Mouse (Mus musculus) stomach, embryonic 16.5 days (tissue): ENCODE results near the gene Gpkow. TPM values are rescaled to one million over a fixed set of nuclear protein-coding genes. Genes with fewer than 3 reads are reported as not detected.

Experiments
- ATAC-seq: fragments of 200-750 bp; cut with Nextera tagmentation; 2 replicates; pipeline ENCODE4 v1.8.0; 2017; ENCODE audit warnings: moderate number of reproducible peaks, moderate TSS enrichment; ENCODE audit not compliant: insufficient read depth, low FRiP score
- H3K27ac ChIP-seq: fragments of 300-500 bp; sonication (generic); 2 replicates; pipeline ENCODE4 v1.5.1; 2014; ENCODE audit warnings: low read length
- H3K27me3 ChIP-seq: fragments of 300-500 bp; sonication (generic); 2 replicates; pipeline ENCODE4 v1.6.1; 2014; ENCODE audit warnings: low read length, control low read depth, mixed read lengths; ENCODE audit not compliant: control insufficient read depth, insufficient read depth
- H3K36me3 ChIP-seq: fragments of 300-500 bp; sonication (generic); 2 replicates; pipeline ENCODE4 v1.6.1; 2014; ENCODE audit warnings: low read length; ENCODE audit not compliant: control insufficient read depth, insufficient read depth
- H3K4me1 ChIP-seq: fragments of 300-500 bp; sonication (generic); 2 replicates; pipeline ENCODE4 v1.6.1; 2014; ENCODE audit warnings: low read length, control low read depth, mixed read lengths; ENCODE audit not compliant: control insufficient read depth, insufficient read depth
- H3K4me2 ChIP-seq: fragments of 300-500 bp; sonication (generic); 2 replicates; pipeline ENCODE4 v1.6.1; 2014; ENCODE audit warnings: low read depth, low read length, mixed read lengths
- H3K4me3 ChIP-seq: fragments of 300-500 bp; sonication (generic); replicated peaks from 2 replicates; pipeline ENCODE4 v1.5.1; 2014; ENCODE audit warnings: mild to moderate bottlenecking, low read length
- H3K9ac ChIP-seq: fragments of 300-500 bp; sonication (generic); 2 replicates; pipeline ENCODE4 v1.6.1; 2014; ENCODE audit warnings: low read length
- H3K9me3 ChIP-seq: fragments of 300-500 bp; sonication (generic); replicated peaks from 2 replicates; pipeline ENCODE4 v1.6.1; 2016; ENCODE audit warnings: low read length, control low read depth; ENCODE audit not compliant: control insufficient read depth
- WGBS: fragments of 180-500 bp; shearing (Covaris S2); extraction: QIAGEN DNeasy Blood & Tissue Kit; methylation state at CpG from one replicate; pipeline ENCODE4 v1.1.7; 2014; 5-methylcytosine and 5-hydroxymethylcytosine counted together
- polyA plus RNA-seq: library from polyadenylated mRNA; unstranded; fragments of >200 nt; fragmentation: Nextera tagmentation; extraction: Ambion mirVana; gene quantifications from 2 replicates; pipeline ENCODE4 v1.2.1, GENCODE M21; 2015

The Gpkow gene
- polyA plus RNA-seq, 1 experiment from 2014 or later = 37.9 TPM

GRCm38 (mm10) chrX:7733571-7734156 is 36.7 kb downstream of the Gpkow start:
- no peaks in the 10 kb centered on the region for H3K9me3 ChIP-seq
- H3K36me3 ChIP-seq = no peaks in the 10 kb centered on the region; the same call in 1 of the 2 replicates
- no peak overlapping the region for H3K27ac ChIP-seq
- no peaks in the 10 kb centered on the region for H3K4me1 ChIP-seq
- no peaks in the 10 kb centered on the region for H3K27me3 ChIP-seq
- no peak overlapping the region for H3K4me2 ChIP-seq
- 39% methylated on average over 24 of the region's 26 CpGs for WGBS
- no peak overlapping the region for H3K4me3 ChIP-seq
- ATAC-seq = no peak
- H3K9ac ChIP-seq = no peak overlapping the region

DNA sequence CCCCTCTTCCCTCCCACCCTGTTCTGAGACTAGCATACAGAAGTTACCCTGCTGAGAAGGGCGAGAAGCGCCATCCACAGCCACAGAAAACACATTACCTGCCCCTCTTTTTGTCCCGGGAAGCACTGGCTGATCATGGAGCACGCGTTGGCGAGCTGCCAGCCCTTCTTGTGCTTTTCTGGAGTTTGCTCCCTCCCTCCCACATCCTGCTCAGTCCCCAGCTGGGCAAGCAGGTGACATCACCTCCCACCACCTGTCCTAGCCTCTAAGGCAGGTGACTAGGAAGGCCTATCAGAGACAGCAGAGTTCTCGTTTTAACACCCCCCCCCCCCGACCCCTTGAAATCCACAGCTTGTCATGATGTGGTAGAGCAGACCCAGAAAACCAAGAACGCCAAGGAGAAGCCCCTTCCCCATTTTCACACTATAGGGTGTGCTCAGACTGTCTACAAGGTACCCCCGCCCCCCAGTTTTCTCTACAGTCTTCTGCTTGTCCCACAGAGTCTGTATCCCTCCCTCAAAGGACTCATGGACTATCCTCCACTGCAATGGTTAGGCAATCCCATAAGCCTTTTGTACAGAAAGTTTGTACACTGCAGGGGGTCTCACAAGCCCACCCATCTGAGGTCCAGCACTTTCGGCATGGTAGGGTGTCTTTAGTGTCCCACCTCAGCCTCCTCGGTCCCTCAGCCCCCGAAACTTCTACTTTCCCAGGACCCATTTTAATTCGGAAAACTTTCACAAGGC is 42.6 kb downstream of the Gpkow start:
- no peaks in the 10 kb centered on the region for H3K9me3 ChIP-seq
- no peaks in the 10 kb centered on the region for H3K4me1 ChIP-seq
- peak overlapping the region; percentile 14; the same call in 1 of the 2 replicates for H3K9ac ChIP-seq
- peak; percentile 80 for ATAC-seq
- H3K27ac ChIP-seq = peak overlapping the region; percentile 87
- H3K4me2 ChIP-seq = peak overlapping the region; percentile 29
- 51% methylated on average over 14 of the region's 14 CpGs for WGBS
- no peaks in the 10 kb centered on the region; the same call in 1 of the 2 replicates for H3K36me3 ChIP-seq
- no peaks in the 10 kb centered on the region for H3K27me3 ChIP-seq
- peak overlapping the region; percentile 28 for H3K4me3 ChIP-seq

- no peaks in the 10 kb centered on the region for H3K4me1 ChIP-seq
- no peaks in the 10 kb centered on the region for H3K9me3 ChIP-seq
- ATAC-seq = peak; percentile 78
- H3K4me2 ChIP-seq = peak overlapping the region; percentile 29
- H3K9ac ChIP-seq = peak overlapping the region; percentile 7; the same call in 1 of the 2 replicates
- peak overlapping the region; percentile 87 for H3K27ac ChIP-seq
- H3K27me3 ChIP-seq = no peaks in the 10 kb centered on the region
- no peaks in the 10 kb centered on the region; the same call in 1 of the 2 replicates for H3K36me3 ChIP-seq
- H3K4me3 ChIP-seq = peak overlapping the region; percentile 33
- 43% methylated on average over 10 of the region's 10 CpGs for WGBS
These were observed 43.3 kb downstream of the Gpkow start for GRCm38 (mm10) chrX:7740082-7740819.

GRCm38 (mm10) chrX:7741103-7741502 is 44.2 kb downstream of the Gpkow start:
- Histone ChIP-seq H3K9me3 (no peaks in the 10 kb centered on the region), H3K36me3 (no peaks in the 10 kb centered on the region), H3K4me3 (peak overlapping the region; percentile 33), H3K4me2 (peak overlapping the region; percentile 27), H3K27me3 (no peaks in the 10 kb centered on the region), H3K4me1 (no peaks in the 10 kb centered on the region), H3K27ac (peak overlapping the region; percentile 87), H3K9ac (peak overlapping the region; percentile 7; the same call in 1 of the 2 replicates)
- WGBS = 57% methylated on average over 5 of the region's 5 CpGs
- ATAC-seq = peak; percentile 38; the same call in 1 of the 2 replicates

DNA sequence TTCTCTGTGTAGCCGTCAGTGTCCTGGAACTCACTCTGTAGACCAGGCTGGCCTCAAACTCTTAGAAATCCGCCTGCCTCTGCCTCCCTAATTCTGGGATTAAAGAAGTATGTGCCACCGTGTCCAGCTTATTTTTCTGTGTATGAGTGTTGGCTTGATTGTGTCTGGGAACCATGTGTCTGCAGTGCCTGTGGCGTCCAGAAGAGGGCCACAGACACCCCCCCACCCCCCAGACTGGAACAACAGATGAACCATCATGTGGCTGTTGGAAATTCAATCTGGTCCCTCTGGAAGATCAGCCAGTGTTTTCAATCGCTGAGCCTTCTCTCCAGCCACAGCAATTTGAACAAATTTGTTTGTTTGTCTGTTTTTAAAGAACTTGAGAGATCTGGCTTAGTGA is 46.5 kb downstream of the Gpkow start:
- no peak overlapping the region for H3K9ac ChIP-seq
- H3K27me3 ChIP-seq = no peaks in the 10 kb centered on the region
- H3K9me3 ChIP-seq = no peaks in the 10 kb centered on the region
- H3K36me3 ChIP-seq = no peaks in the 10 kb centered on the region
- no peak overlapping the region for H3K4me2 ChIP-seq
- H3K27ac ChIP-seq = no peak overlapping the region
- H3K4me3 ChIP-seq = no peak overlapping the region
- no peak for ATAC-seq
- WGBS = 47% methylated on average over 5 of the region's 5 CpGs
- H3K4me1 ChIP-seq = no peaks in the 10 kb centered on the region

- Histone ChIP-seq H3K4me1 (no peaks in the 10 kb centered on the region; the same call in 1 of the 2 replicates), H3K4me3 (no peak overlapping the region), H3K27me3 (no peaks in the 10 kb centered on the region), H3K27ac (no peak overlapping the region), H3K4me2 (no peak overlapping the region), H3K9ac (no peak overlapping the region), H3K36me3 (no peaks in the 10 kb centered on the region), H3K9me3 (no peaks in the 10 kb centered on the region)
- ATAC-seq = no peak
- 58% methylated on average over 1 of the region's 1 CpGs for WGBS
These were observed 48.0 kb downstream of the Gpkow start for GRCm38 (mm10) chrX:7744940-7745339.

DNA sequence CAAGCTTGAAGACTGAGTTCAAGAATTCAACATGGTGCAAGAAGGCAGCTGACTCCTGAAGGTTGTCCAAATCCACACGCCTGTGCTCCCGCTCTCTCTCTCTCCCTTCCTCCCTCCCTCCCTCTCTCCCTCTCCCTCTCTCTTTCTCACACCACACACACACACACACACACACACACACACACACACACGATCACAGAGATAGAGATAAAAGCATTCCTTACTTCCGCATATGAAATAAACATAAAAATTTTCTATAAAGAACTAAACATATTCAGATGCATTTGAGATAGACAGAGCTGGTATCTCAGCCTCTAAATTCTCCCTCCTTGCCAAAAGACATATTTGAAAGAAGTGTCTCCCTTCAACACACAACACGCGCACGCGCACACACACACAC is 48.5 kb downstream of the Gpkow start:
- Histone ChIP-seq H3K27me3 (no peaks in the 10 kb centered on the region), H3K36me3 (no peaks in the 10 kb centered on the region), H3K27ac (no peak overlapping the region), H3K4me2 (no peak overlapping the region), H3K9ac (no peak overlapping the region), H3K4me3 (no peak overlapping the region), H3K9me3 (no peaks in the 10 kb centered on the region), H3K4me1 (no peaks in the 10 kb centered on the region; the same call in 1 of the 2 replicates)
- WGBS = 69% methylated on average over 8 of the region's 8 CpGs
- ATAC-seq = no peak

- Histone ChIP-seq H3K36me3 (no peaks in the 10 kb centered on the region), H3K4me3 (peak within 1 kb of the TSS; percentile 60), H3K4me1 (no peaks in the 10 kb centered on the region; the same call in 1 of the 2 replicates), H3K9ac (peak within 1 kb of the TSS; percentile 74), H3K27ac (no peak within 1 kb of the TSS), H3K27me3 (no peaks in the 10 kb centered on the region), H3K4me2 (peak within 1 kb of the TSS; percentile 51), H3K9me3 (no peaks in the 10 kb centered on the region)
- ATAC-seq = peak; percentile 83; the same call in 1 of the 2 replicates
- WGBS = 13% methylated on average over 44 of the region's 56 CpGs
These were observed 53.6 kb downstream of the Gpkow start, which contains the start of gene Ccdc120 for GRCm38 (mm10) chrX:7750432-7751116. Gene Ccdc120, minus strand, starts transcription at chrX:7750905.
